11 mouse cellular contexts compared by ENCODE assay signal in genomic region chr11:119106289-119106688, GRCm38 (mm10). TPM values are rescaled to one million over a fixed set of nuclear protein-coding genes. Genes with fewer than 3 reads are reported as not detected.
A peak's percentile ranks its signal among the peaks of the same experiment; 100 is the strongest.
DNase-seq lines count a peak whose midpoint lies in the region; ATAC-seq lines count a peak whose summit lies in the region.
"Had no signal": no experiment of that assay in that cellular context is flagged by ENCODE, and none has a peak within 500 bp of the region (broad histone marks: within the 10 kb centered on the region; RNA-seq: fewer than 3 reads in every experiment).

No protein-coding gene starts in this region.

- H3K27me3 ChIP-seq in heart, embryonic 14.5 days (ENCODE audit: control insufficient read depth, insufficient read depth, low read length) = no peaks in the 10 kb centered on the region

- WGBS in heart, embryonic 14.5 days = 20% methylated on average over 6 of the region's 6 CpGs

- no peaks in the 10 kb centered on the region for H3K36me3 ChIP-seq in heart, embryonic 14.5 days (ENCODE audit: control insufficient read depth, insufficient read depth, low read length)

- no peak for DNase-seq in heart, postnatal 14 days
- peak; percentile 27 for DNase-seq in thymus, postnatal 14 days
- no peak for DNase-seq in thymus, adult 18-20 months
- DNase-seq in kidney, postnatal 36 days = peak; percentile 63 to 81
- no peak for DNase-seq in right cerebral cortex, adult 18-20 months
- no peak for DNase-seq in cerebellum, postnatal 14 days
- no peak for DNase-seq in left cerebral cortex, postnatal 14 days (ENCODE audit: low spot score in 2 of 2)
- DNase-seq: embryo, embryonic 11 days; left cerebral cortex, postnatal 4 days; right cerebral cortex, postnatal 4 days had no signal

- H3K9ac ChIP-seq in heart, embryonic 14.5 days (ENCODE audit: low read length) = 0 out of 2 replicates have a peak overlapping the region, but pooled peaks have one; percentile 21

- no peak overlapping the region for H3K4me3 ChIP-seq in heart, embryonic 14.5 days (ENCODE audit: control insufficient read depth in 1 of 2, insufficient read depth in 1 of 2, low read depth in 1 of 2, low read length in 2 of 2)

- H3K4me1 ChIP-seq in heart, embryonic 14.5 days (ENCODE audit: control insufficient read depth in 2 of 2, insufficient read depth in 2 of 2, low read length in 2 of 2) = peaks cover 17 to 20% of the 10 kb centered on the region in 2 experiments

- peak overlapping the region; percentile 34 for H3K4me2 ChIP-seq in heart, embryonic 14.5 days (ENCODE audit: low read length)

- ATAC-seq in heart, embryonic 14.5 days (ENCODE audit: insufficient number of reproducible peaks, insufficient read depth, low FRiP score, low read depth) = no peak

- no peak overlapping the region for H3K27ac ChIP-seq in heart, embryonic 14.5 days (replicated peaks in 1 of 2; ENCODE audit: control insufficient read depth in 1 of 2, insufficient read depth in 1 of 2, low read depth in 2 of 2, low read length in 2 of 2)

- intact Hi-C loops in heart, postnatal 14 days (cut with DNase I) = no loop called here
- intact Hi-C loops in left cerebral cortex, postnatal 14 days (cut with DNase I) = no loop called here

- no peaks in the 10 kb centered on the region for H3K9me3 ChIP-seq in heart, embryonic 14.5 days (ENCODE audit: control insufficient read depth, low read length)

RNA-seq across cellular contexts. Expression of gene Cbx4, which starts 20.3 kb away (rescaled TPM):
- polyA plus RNA-seq in heart, embryonic 14.5 days (2014; fragmentation: Nextera tagmentation; extraction: Ambion mirVana) = 6.5 and 9.2 TPM in 2 replicates
- 10 to 100 TPM; 15.2 to 17.8 TPM for total RNA-seq in heart, postnatal 14 days (2021)
- 10 to 100 TPM; 63.2 to 74.0 TPM for total RNA-seq in left cerebral cortex, postnatal 14 days (2021)

Comparison
In these comparisons a context has a peak if more than half of its experiments do, and no peak if none do; other contexts are left out.
1. DNase-seq: peak in thymus, postnatal 14 days (single experiment) and kidney, postnatal 36 days (2 of 2); none in heart, postnatal 14 days (0 of 2), thymus, adult 18-20 months (0 of 2), right cerebral cortex, adult 18-20 months (single experiment), cerebellum, postnatal 14 days (0 of 2) and left cerebral cortex, postnatal 14 days (0 of 2).